Comparison of ENCODE assay signal across 12 mouse cellular contexts in the genomic region with DNA sequence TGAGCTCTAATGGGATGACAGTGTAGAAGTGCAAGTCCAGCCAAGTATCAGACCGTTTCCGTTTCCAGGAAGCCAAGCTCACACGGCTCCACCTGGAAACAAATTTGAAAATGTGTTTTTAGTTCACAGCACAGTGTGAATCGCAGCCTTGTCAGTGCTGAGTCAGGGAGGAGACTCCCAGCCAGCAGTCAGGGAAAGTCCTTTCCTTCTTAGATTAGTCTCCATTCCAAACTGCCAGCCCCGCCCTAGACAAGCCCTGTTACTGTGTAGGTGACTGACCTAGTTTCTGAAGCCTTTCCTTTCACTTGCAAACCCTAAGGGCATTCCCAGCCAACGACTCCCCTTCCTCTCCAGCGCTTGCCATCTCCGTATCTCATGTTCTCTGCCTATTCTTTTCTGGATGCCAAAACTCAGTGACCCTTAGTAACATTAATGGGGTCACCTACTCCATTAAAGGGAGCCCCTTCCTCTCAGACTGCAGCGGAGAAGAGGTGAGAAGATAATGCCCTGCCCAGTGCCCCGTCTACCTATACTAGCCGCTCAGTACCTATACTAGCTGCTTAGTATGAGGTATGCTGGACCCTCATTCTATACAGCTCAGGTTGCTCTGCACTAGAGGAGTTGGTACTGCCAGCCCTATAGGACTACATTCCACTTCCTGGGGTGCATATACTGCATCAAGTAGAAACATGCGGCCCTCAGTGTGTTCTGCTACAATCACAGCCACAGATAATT. TPM values are rescaled to one million over a fixed set of nuclear protein-coding genes. Genes with fewer than 3 reads are reported as not detected.
A peak's percentile ranks its signal among the peaks of the same experiment; 100 is the strongest.
DNase-seq lines count a peak whose midpoint lies in the region; ATAC-seq lines count a peak whose summit lies in the region.
"Had no signal": no experiment of that assay in that cellular context is flagged by ENCODE, and none has a peak within 500 bp of the region (broad histone marks: within the 10 kb centered on the region; RNA-seq: fewer than 3 reads in every experiment).

No protein-coding gene starts in this region.

- H3K9me3 ChIP-seq in heart, embryonic 15.5 days (replicated peaks), result no peaks in the 10 kb centered on the region
- no peaks in the 10 kb centered on the region for H3K9me3 ChIP-seq in embryonic facial prominence, embryonic 13.5 days
- no peaks in the 10 kb centered on the region for H3K9me3 ChIP-seq in stomach, embryonic 15.5 days
- no peaks in the 10 kb centered on the region for H3K9me3 ChIP-seq in midbrain, embryonic 11.5 days (ENCODE audit: control insufficient read depth, low read length)

- H3K4me2 ChIP-seq in heart, embryonic 15.5 days, result no peak overlapping the region
- no peak overlapping the region for H3K4me2 ChIP-seq in embryonic facial prominence, embryonic 13.5 days
- H3K4me2 ChIP-seq in stomach, embryonic 15.5 days, result no peak overlapping the region
- no peak overlapping the region for H3K4me2 ChIP-seq in midbrain, embryonic 11.5 days
- H3K4me2 ChIP-seq: lung, embryonic 14.5 days had no signal

- no peaks in the 10 kb centered on the region for H3K36me3 ChIP-seq in heart, embryonic 15.5 days
- no peaks in the 10 kb centered on the region for H3K36me3 ChIP-seq in embryonic facial prominence, embryonic 13.5 days
- H3K36me3 ChIP-seq in stomach, embryonic 15.5 days, result no peaks in the 10 kb centered on the region
- H3K36me3 ChIP-seq in midbrain, embryonic 11.5 days (ENCODE audit: control insufficient read depth, insufficient read depth, low read length), result no peaks in the 10 kb centered on the region

- 0 out of 2 replicates have a peak, but pooled peaks have one; percentile 4 for ATAC-seq in heart, embryonic 15.5 days (replicated peaks; ENCODE audit: insufficient number of reproducible peaks, insufficient read depth, low FRiP score, low read depth)
- peak; percentile 56; the same call in 1 of the 2 replicates for ATAC-seq in embryonic facial prominence, embryonic 13.5 days (ENCODE audit: insufficient number of reproducible peaks, insufficient read depth, low FRiP score, low TSS enrichment, low read depth)
- peak; percentile 74 for ATAC-seq in stomach, embryonic 15.5 days (ENCODE audit: insufficient read depth, low FRiP score, low read depth)
- no peak for ATAC-seq in midbrain, embryonic 11.5 days (ENCODE audit: low FRiP score)

- no peak for DNase-seq in heart, adult 8-10 months (ENCODE audit: low spot score)
- peak; percentile 13 to 16 for DNase-seq in right cerebral cortex, adult 2 months (ENCODE audit: low spot score in 2 of 2)
- DNase-seq in right cerebral cortex, postnatal 10 days (ENCODE audit: low spot score in 2 of 2), result no peak
- DNase-seq in midbrain, embryonic 11.5 days (ENCODE audit: low spot score, missing footprints), result no peak
- no peak for DNase-seq in cerebellum, postnatal 14 days
- DNase-seq: gastrocnemius, adult 2 months; kidney, postnatal 14 days; lung, embryonic 14.5 days; midbrain, embryonic 14.5 days had no signal

- WGBS in heart, embryonic 15.5 days, result 73% methylated on average over 12 of the region's 12 CpGs
- WGBS in embryonic facial prominence, embryonic 13.5 days, result 63% methylated on average over 12 of the region's 12 CpGs
- WGBS in stomach, embryonic 15.5 days, result 70% methylated on average over 12 of the region's 12 CpGs
- 88% methylated on average over 12 of the region's 12 CpGs for WGBS in midbrain, embryonic 11.5 days

- no peak overlapping the region for H3K27ac ChIP-seq in heart, embryonic 15.5 days
- H3K27ac ChIP-seq in embryonic facial prominence, embryonic 13.5 days, result no peak overlapping the region
- H3K27ac ChIP-seq in stomach, embryonic 15.5 days, result peak overlapping the region; percentile 69
- no peak overlapping the region for H3K27ac ChIP-seq in midbrain, embryonic 11.5 days (ENCODE audit: low read depth, low read length)
- H3K27ac ChIP-seq: gastrocnemius, adult 2 months had no signal

- H3K9ac ChIP-seq in heart, embryonic 15.5 days, result no peak overlapping the region
- H3K9ac ChIP-seq in embryonic facial prominence, embryonic 13.5 days, result no peak overlapping the region
- no peak overlapping the region for H3K9ac ChIP-seq in stomach, embryonic 15.5 days
- no peak overlapping the region for H3K9ac ChIP-seq in midbrain, embryonic 11.5 days (ENCODE audit: low read length)
- H3K9ac ChIP-seq: lung, embryonic 14.5 days had no signal

- H3K27me3 ChIP-seq in heart, embryonic 15.5 days, result no peaks in the 10 kb centered on the region
- no peaks in the 10 kb centered on the region for H3K27me3 ChIP-seq in embryonic facial prominence, embryonic 13.5 days
- no peaks in the 10 kb centered on the region for H3K27me3 ChIP-seq in stomach, embryonic 15.5 days (replicated peaks)
- H3K27me3 ChIP-seq in midbrain, embryonic 11.5 days (ENCODE audit: control insufficient read depth, insufficient read depth, low read length), result no peaks in the 10 kb centered on the region

- H3K4me1 ChIP-seq in heart, embryonic 15.5 days (replicated peaks), result no peaks in the 10 kb centered on the region
- no peaks in the 10 kb centered on the region for H3K4me1 ChIP-seq in embryonic facial prominence, embryonic 13.5 days
- H3K4me1 ChIP-seq in stomach, embryonic 15.5 days, result no peaks in the 10 kb centered on the region
- H3K4me1 ChIP-seq in midbrain, embryonic 11.5 days (ENCODE audit: control insufficient read depth, insufficient read depth, low read length), result no peaks in the 10 kb centered on the region

- H3K4me3 ChIP-seq in heart, embryonic 15.5 days, result no peak overlapping the region
- no peak overlapping the region for H3K4me3 ChIP-seq in embryonic facial prominence, embryonic 13.5 days
- no peak overlapping the region for H3K4me3 ChIP-seq in stomach, embryonic 15.5 days (replicated peaks)
- H3K4me3 ChIP-seq in midbrain, embryonic 11.5 days (ENCODE audit: low read depth, low read length), result no peak overlapping the region
- H3K4me3 ChIP-seq: gastrocnemius, adult 2 months had no signal

RNA-seq across cellular contexts. Expression of a gene that starts 25.8 kb away (rescaled TPM):
- polyA plus RNA-seq in heart, embryonic 15.5 days (2015; fragmentation: Nextera tagmentation; extraction: Ambion mirVana), result 178 and 181 TPM in 2 replicates
- total RNA-seq in heart, adult 8-10 months (2022), result 10 to 100 TPM; 60.2 to 64.3 (median 62.1) TPM
- polyA plus RNA-seq in embryonic facial prominence, embryonic 13.5 days (2015; fragmentation: Nextera tagmentation; extraction: Ambion mirVana), result 344 and 384 TPM in 2 replicates
- 293 and 313 TPM in 2 replicates for polyA plus RNA-seq in stomach, embryonic 15.5 days (2015; fragmentation: Nextera tagmentation; extraction: Ambion mirVana)
- polyA plus RNA-seq in midbrain, embryonic 11.5 days (2014; fragmentation: Nextera tagmentation; extraction: Ambion mirVana), result 587 and 613 TPM in 2 replicates

RNA-seq across cellular contexts. Expression of a gene that starts 57.0 kb away (rescaled TPM):
- polyA plus RNA-seq in heart, embryonic 15.5 days (2015; fragmentation: Nextera tagmentation; extraction: Ambion mirVana), result 125 and 126 TPM in 2 replicates
- 10 to 100 TPM; 35.5 to 62.3 (median 46.7) TPM for total RNA-seq in heart, adult 8-10 months (2022)
- polyA plus RNA-seq in embryonic facial prominence, embryonic 13.5 days (2015; fragmentation: Nextera tagmentation; extraction: Ambion mirVana), result 236 and 274 TPM in 2 replicates
- polyA plus RNA-seq in stomach, embryonic 15.5 days (2015; fragmentation: Nextera tagmentation; extraction: Ambion mirVana), result 185 and 188 TPM in 2 replicates
- polyA plus RNA-seq in midbrain, embryonic 11.5 days (2014; fragmentation: Nextera tagmentation; extraction: Ambion mirVana), result 157 and 173 TPM in 2 replicates

Comparison
In these comparisons a context has a peak if more than half of its experiments do, and no peak if none do; other contexts are left out.
1. DNase-seq: peak in right cerebral cortex, adult 2 months (2 of 2); none in heart, adult 8-10 months (single experiment), right cerebral cortex, postnatal 10 days (0 of 2), midbrain, embryonic 11.5 days (single experiment) and cerebellum, postnatal 14 days (0 of 2).